Mouse (Mus musculus) induced T-regulatory cell, adult 2 months (primary cell): ENCODE data around the gene Pou3f1.
"Not testable (repeated sequence)": the region's sequence is repeated elsewhere in the genome, so short reads cannot be mapped to it uniquely, and the experiment has no call there.

ENCODE experiments used
- DNase-seq: peaks from one replicate; pipeline ENCODE4 v3.0.0-alpha.2; 2012; ENCODE audit warnings: low read depth

Pou3f1 gene

DNA sequence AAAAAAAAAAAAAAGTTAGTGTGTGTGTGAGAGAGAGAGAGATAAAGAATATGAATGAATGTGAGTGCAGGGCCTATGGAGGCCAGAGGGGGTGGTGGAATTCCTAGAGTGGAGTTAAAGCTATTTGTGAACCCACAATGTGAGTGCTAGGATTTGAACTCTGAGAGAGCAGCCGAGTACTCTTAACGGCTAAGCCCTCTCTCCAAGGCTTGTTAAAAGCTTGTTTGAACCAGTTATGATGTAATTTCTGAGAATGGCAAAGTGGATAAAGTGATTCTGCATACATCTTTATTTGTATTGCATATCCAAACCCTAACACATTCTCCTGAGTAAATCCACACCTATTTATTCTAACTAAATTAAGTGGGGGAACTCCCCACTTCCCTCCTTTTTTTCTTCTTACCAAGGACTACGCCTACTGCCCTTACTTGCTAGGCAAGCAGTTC lies 35.8 kb downstream of the Pou3f1 start:
- peak; percentile 42 for DNase-seq

DNA sequence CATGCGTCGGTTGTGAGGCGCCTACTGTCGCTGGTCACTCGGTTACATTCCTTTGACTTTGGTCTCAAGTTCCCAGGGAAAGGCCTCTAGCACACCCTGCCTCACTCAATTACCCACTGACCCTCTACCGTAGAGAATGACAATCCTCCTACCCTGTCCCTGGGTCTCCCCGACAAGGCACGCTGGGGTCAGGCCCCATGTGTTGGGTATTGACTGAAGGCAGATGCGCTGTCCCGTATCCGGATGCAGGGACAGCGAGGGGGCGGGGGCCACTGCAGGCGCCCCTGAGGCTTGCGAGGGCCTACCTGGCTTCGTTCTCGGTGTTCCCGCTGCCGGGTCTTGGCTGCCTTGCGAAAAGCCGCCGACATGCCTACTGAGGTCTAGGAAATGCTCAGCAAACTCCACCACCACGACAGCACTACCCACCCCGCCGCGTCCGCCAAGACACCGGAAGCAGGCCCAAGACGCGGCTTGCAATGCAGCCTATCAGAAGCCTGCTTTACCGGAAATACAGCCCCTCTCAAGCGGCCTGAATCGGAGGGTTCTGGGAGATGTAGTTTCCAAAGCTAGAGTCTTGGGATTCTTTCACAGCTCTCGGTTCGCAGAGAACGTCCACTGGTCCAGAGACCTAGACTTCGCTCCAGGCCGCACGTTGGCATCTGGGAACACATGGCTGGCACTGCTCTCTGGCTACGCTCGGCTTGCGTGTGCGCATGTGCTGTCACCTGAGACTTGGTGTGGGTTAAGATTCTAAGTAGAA lies 36.7 kb downstream of the Pou3f1 start, which contains the start of gene Utp11:
TSS of gene Utp11 (minus strand) at position 466 of the 760 bp plus-strand sequence.
- DNase-seq, result peak; percentile 94

DNA sequence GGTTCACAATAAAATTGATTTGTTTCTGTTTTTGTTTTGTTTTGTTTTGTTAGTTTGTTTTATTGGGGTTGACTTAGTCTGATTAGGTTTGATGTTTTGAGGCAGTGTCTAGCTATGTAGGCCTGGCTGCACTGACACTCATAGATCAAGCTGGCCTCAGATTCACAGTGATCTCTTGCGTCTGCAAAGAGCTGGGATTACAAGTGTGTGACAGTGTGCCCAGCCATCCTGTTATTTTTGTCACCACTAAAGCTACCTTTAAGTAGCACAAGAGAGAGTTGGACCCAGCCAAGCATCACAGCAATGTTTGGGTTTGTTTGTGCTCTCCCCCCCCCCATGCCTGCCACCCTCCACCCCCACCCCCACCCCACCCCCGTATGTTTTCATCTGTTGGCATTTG lies 38.0 kb downstream of the Pou3f1 start:
- no peak for DNase-seq

DNA sequence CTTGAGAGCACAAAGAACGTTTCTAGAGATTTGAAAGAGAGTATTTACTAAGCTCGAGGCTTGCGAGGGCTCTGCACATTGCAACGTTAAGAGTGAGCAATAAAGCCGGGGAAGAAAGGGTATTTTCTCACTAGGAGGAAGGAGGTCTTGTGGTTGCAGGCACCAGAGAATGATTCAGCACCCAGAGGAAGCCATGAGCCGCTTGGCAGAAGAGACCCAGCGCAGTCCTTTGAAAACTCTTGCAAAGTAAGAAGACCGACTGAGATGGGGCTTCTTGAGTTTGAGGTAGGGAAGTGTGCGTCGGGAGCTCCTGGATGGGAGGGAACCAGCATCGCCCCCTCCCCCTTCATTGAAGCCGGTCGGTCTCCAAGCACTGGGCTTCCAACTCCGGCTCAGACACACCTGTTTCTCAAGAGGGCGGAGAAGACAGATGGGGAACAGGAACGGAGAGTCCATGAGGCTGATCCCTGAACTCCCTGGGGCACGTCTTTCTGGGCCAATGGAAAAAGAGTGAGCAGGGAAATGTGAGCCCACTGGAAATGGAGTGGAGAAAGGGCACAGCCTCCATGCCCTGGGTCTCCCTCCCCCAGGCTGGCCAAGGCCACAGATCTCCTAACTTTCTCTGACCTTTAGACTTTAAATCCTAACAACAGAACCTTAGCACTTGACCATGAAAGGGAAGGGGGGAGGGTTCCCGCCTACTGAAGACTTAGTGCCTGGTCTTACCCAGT lies 39.3 kb downstream of the Pou3f1 start:
- peak; percentile 49 for DNase-seq

DNA sequence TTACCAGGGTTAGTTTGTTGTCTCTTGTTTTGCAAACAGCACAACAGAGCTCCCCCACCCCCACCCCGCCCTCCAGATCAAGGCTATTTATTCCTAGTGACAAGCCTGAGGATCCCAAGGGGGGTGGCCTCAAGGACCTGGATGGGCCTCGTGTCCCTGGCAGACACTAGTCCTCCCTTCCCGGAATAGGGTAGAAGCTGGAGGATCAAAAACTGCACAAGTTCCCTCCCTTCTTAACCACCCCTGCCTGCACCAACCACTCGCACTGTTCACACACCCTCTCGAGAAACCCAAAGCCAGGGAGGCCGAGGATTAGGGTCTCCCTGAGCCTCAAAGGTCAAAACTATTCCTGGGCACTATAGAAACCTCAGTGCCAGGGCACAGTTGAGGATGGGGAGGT lies 43.2 kb downstream of the Pou3f1 start:
- DNase-seq, result no peak

DNA sequence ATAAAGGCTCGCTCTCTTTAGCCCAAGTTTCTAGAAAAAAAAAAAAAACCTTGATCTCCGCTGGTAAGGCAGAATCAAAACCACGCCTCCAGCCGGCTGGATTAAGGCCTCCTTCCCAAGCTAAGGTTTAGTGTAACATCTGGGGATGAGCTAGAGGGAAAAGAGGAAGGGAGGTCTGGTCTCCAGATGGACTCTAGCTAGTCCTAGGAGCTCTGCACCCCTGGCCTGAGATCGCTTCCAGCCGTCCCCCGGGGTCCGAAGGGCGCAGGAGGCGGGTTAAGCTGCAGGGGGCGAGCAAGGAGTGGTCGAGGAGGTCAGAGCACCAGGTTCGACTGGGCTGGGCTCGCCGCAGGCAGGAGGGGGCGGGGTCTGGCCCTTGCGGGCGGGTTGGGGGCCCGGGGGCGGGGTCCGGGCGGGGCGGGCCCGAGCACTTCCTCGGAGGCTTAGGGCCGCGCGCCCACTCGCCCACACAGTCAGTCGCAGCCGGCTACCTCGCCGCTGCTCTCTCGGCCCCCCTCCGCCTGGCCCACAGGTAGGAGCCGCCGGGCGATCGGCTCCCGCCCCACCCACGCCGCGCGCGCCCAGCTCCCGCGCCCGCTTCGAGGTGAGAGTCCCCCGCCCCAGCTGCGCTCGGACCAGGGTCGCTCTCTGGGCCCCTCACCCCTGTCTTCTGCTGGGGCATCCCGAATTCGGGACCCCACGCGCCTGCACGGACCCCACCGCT lies 43.8 kb downstream of the Pou3f1 start, which contains the start of gene Fhl3:
TSS of gene Fhl3 (plus strand) at position 454 of the 724 bp plus-strand sequence.
- peak; percentile 82 for DNase-seq

DNA sequence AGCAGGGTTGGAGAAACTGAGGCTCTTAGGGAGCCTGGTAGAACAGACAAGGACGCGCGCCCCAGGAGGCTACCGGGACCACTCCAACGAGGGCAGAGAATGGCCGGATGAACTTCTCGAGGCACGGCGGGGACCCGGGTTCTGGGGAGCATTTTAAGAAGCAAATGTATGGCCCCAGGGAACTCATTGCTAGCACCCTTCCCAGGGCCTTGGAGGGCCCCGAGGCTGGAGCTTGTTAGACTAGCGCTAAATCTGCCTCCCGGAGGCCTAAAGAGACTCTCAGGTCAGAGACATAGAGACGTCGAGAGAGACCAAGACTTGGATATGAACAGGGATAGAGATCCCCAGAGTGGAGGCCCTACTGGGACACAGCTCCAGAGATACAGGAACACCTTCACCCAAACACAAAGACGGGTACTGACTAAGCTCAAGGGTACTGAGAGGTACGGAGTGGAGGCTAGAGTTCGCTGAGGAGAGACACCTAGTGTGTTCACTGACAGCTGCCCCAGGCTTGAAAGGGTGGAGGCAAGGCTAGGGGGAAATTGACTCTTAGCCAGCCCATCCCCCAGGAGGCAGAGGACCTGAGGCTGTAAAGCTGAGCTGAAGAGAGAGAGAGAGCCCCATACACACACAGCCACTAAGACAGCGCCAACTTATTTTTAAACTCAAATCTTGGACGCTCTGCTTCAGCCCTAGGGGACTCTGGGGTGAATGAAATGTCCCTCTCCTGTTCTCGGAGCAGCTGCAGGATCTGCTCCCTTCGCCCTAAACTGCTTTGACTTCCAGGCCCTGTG lies 44.6 kb downstream of the Pou3f1 start:
- peak; percentile 60 for DNase-seq

DNA sequence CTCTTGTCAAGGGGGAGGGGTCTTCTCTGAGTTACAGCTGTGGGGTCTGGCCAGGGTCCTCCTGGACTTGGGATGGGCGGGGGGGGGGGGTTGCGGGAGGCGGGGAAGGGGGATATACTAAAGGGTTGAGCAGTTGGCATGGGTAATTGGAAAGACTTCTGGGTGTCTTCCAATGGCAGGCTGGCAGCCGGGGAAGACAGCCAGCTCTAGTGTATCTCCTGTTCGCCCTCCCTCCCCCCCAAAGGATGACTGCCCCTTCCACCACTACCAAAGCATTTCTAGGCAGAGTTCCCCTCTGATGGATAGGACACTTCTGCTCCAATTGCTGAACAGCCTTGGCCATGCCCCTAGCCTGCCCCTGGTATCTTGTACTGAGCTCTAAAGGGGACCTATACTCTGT lies 45.3 kb downstream of the Pou3f1 start:
- DNase-seq, result no peak

DNA sequence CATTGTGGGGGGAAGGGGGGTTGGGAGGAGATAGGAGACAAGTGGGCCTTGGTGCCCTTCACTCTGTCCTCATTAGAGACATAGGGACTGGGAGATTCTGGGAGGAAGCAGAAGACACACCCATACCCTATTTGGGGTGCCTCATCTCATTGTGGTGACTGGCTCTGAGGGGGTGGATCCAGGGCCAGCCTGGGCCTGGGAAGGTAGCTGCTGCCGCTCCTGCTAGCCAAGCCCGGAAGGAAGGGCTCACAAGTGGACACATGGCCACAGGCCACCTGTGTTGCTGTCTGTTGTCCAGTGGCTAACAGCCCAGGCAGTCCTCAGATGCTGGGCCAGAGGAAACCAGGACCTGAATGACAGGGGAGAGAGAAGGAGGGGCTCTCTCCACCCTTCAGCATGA lies 46.8 kb downstream of the Pou3f1 start:
- DNase-seq, result no peak

DNA sequence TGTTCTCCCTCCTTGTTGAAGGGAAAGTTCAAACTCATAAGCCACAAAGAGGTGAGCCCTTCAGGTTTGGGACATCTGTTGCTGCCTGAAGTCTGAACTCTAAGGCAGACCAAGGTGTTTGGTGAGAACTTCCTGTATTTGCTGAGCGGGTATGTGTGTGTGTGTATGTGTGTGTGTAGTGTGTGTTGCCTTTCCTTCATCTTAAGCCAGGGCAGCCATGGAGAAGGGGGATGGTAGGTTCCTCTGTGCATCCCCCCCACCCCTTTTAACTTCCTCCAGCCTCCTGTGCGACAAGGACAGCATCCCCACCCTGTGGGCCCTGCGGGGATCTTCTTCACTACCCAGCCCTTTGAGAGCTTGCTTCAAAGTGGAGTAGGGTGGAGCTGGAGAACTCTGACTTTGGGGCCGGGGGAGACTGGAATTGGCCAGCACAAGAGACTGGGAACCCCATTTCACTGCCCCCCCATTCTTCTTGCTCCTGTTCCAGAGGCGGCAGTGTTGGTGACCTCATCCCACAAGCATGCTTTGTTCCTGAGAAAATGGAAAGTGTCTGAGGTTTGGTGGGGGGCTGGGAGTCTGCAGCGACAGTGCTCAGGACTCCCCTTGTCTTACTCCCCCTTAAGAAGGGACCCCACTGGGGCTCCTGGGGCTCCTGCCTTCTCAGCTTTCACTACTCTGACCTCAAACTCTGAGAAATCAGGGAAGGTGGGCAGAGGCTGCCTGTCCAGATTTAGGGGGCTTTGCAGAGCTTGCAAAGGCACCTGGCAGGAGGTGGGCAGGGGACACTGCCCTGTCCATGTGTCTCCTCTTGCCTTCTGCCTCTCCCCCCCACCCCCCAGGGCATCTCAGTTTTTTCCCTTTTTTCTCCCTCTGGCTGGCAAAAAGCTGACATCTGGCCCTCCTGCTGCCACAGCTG lies 47.5 kb downstream of the Pou3f1 start:
- DNase-seq, result peak; percentile 71

DNA sequence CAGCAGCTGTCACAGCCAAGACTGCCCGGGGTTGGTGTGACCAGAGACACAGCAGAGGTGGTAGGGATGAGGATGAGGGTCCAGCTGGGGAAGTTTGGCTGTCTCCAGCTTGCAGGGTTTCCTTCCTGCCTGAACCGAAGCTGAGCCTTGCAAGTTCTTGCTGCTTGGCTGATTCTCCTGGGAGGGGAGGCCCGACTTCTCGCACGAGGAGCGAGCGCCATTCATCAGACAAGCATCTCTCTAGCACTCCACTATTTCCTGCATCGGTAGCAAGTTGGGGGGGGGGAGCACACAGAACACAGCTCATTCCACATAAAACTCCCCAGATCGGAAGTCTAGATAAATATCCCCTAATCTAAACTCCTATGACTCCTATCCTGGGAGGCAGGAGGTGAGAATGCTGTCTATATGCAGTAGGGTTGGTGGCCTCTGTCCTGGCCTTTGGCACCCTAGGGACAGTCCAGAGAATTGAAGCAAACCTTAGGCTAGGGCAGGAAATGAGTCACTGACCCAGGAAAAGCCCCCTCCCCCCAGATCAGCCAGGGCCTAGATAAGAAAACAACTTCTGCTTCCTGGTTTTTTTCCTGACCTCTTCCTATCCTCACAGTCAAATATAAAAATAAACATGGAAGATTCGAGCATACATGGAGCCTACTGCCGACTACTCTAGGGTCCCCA lies 48.3 kb downstream of the Pou3f1 start:
- DNase-seq, result peak; percentile 26

DNA sequence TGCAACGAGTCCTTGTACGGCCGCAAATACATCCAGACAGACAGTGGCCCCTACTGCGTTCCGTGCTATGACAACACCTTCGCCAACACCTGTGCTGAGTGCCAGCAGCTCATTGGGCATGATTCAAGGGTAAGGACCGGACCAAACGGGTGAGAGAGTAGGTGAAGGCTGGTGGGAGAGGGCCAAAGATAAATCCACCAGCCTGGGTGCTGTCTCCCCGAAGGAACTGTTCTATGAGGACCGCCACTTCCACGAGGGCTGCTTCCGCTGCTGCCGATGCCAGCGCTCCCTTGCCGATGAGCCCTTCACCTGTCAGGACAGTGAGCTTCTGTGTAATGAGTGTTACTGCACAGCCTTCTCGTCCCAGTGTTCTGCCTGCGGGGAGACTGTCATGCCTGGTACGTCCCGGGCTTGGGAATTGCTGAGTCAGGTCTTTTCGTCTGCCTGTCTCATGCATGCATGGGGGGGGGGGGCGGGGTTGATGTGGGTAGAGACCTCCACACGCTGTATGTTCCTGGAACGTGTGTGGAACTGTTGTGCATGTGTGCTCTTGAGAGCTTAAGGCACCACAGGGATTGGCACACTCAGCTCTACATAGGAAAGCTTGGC lies 49.2 kb downstream of the Pou3f1 start:
- DNase-seq, result no peak

DNA sequence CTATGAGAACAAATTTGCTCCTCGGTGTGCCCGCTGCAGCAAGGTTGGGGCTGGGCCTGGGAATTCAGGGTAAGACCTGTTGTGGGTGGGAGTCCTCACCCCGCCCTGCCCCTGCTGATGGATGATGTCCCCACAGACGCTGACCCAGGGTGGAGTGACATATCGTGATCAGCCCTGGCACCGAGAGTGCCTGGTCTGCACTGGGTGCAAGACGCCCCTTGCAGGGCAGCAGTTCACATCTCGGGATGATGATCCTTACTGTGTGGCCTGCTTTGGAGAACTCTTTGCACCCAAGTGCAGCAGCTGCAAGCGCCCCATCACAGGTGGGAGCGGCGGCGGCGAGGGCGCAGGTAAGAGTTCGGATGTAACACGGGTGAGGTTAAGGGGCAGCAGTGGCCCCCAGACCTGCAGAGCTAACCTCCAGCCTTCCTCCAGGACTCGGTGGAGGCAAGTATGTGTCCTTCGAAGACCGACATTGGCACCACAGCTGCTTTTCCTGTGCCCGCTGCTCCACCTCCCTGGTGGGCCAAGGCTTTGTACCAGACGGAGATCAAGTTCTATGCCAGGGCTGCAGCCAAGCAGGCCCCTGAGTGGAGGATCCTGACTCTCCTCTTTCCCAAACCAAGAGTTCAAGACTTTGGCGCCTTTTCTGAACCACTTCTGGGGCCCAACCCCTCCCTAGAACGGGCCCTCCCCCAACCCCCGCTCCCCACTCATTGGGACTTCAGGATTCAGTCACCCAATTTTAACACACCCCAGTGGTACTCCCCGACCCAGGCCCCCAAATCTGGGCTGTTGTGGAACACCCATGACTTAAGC lies 51.0 kb downstream of the Pou3f1 start:
- DNase-seq, result not testable (repeated sequence)

DNA sequence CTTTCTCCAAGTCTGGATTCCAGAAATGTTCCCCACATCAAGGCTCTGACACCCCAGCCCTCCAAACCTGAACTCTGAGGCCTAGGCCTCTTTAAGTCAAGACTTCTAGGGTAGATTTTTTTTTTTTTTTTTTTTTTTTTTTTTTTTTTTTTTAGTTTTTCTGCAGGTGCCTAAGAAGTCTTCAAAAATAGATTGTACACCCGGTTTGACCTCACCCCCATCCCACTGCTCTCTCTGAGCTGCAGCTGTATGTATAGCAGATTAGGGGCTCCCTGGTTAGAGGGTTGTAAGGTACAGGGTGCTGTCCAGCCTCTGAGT lies 51.6 kb downstream of the Pou3f1 start:
- DNase-seq, result not testable (repeated sequence)

DNA sequence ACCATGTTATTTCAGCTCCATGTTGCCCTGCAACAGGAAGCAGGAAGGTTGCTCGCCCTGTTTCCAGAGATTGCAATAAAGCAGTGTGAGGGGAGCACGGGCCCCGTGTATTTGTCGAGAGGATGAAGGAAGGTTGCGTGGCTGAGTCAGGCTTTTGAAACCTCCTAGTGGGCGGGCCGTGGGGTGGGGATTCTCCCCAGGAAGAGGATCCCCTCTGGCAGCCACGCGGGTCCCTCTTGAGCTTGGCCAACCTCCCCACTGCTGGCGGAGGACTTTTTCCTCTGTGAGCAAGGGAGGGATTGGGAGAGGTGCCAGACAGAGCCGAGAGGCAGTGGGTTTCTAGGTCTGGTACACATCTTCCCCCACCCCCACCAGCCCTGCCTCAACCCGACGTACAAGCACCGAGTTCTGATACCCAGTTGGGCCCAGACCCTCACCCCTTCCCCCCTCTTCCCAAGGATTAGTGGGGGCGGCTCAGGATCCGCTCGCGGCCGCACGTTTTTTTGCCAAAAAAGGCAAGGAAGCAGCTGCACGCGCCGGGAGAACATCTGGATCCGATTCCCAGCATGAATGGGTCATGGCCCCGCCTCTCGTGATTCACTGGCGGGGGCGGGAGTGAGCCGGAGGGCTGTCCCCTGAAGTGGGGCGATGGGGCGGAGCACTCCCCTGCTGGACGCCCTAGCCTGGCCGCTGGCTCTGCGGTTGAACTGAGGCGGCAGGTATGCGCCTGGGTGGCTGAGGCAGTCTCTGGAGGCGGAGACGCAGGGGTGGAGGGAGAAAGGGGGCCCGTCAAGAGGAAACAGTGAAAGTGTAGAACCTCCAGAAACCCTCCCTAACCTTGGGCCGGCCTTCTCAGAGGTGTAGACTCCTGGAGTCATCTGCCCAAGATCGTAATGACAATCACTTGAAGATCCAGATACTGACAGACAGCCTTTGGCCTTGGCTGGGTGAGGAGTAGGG lies 52.2 kb downstream of the Pou3f1 start:
- peak; percentile 85 for DNase-seq

DNA sequence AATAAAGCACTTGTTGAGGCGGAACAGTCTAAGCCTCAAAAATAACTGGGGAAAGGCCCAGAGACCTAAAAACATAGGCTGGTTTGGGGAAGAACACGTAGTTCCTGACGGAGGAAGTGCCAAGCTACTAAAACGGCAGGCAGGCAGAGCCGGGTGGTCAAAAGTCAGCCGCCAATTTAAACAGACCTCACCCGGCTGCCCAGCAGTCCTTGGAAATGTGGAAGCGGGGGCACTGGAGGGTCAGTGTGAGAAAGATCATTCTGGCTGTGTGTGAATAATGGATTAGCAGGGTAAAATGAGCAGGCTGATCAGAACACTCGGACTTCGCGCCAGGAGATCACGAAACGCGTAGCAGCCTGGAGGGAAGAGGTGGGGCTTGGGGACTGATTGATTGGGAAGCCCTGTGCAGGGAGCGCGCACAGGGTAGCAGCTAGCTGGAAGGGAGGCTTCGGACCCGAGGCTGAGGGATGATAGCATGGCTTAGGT lies 53.4 kb downstream of the Pou3f1 start:
- DNase-seq, result peak; percentile 58
